Mouse (Mus musculus) lung, postnatal 14 days (tissue): ENCODE results near the gene Traf5.

Experiments
- DNase-seq: peaks from one replicate; pipeline ENCODE4 v3.0.0; 2021

The Traf5 gene

GRCm38 (mm10) chr1:192061666-192062306 is 30.6 kb downstream of the Traf5 start:
- peak; percentile 61 for DNase-seq

- DNase-seq, result no peak
Observed at GRCm38 (mm10) chr1:192058911-192059310, 33.4 kb downstream of the Traf5 start.

GRCm38 (mm10) chr1:192053726-192054125 is 38.6 kb downstream of the Traf5 start:
- DNase-seq, result no peak

GRCm38 (mm10) chr1:192052986-192053385 is 39.4 kb downstream of the Traf5 start:
- no peak for DNase-seq

- DNase-seq, result no peak
Observed at GRCm38 (mm10) chr1:192052461-192052860, 39.9 kb downstream of the Traf5 start.

- no peak for DNase-seq
Observed at GRCm38 (mm10) chr1:191999022-191999421, 93.3 kb downstream of the Traf5 start.

GRCm38 (mm10) chr1:191996621-191997185 is 95.7 kb downstream of the Traf5 start:
- DNase-seq, result no peak

- DNase-seq, result no peak
Observed at GRCm38 (mm10) chr1:191995916-191996315, 96.4 kb downstream of the Traf5 start.

GRCm38 (mm10) chr1:191995488-191995887 is 96.9 kb downstream of the Traf5 start:
- peak; percentile 77 for DNase-seq

- no peak for DNase-seq
Observed at GRCm38 (mm10) chr1:191994476-191994875, 97.9 kb downstream of the Traf5 start.

GRCm38 (mm10) chr1:191992040-191992780 is 100.1 kb downstream of the Traf5 start:
- peak; percentile 30 for DNase-seq

GRCm38 (mm10) chr1:191989994-191990393 is 102.4 kb downstream of the Traf5 start:
- peak; percentile 96 for DNase-seq

- no peak for DNase-seq
Observed at GRCm38 (mm10) chr1:191989060-191989459, 103.3 kb downstream of the Traf5 start.

GRCm38 (mm10) chr1:191988646-191989045 is 103.7 kb downstream of the Traf5 start:
- DNase-seq, result peak; percentile 24

- DNase-seq, result no peak
Observed at GRCm38 (mm10) chr1:191987481-191987769, 104.9 kb downstream of the Traf5 start.

GRCm38 (mm10) chr1:191986674-191987480 is 105.5 kb downstream of the Traf5 start:
- DNase-seq, result no peak

GRCm38 (mm10) chr1:191981426-191982102 is 110.8 kb downstream of the Traf5 start:
- peak; percentile 39 for DNase-seq

GRCm38 (mm10) chr1:191977187-191977586 is 115.2 kb downstream of the Traf5 start, which contains the start of gene Rd3:
Rd3 (plus strand) TSS chr1:191977370.
- DNase-seq, result no peak

GRCm38 (mm10) chr1:191974509-191975405 is 117.6 kb downstream of the Traf5 start:
- DNase-seq, result no peak

- no peak for DNase-seq
Observed at GRCm38 (mm10) chr1:191969939-191970338, 122.4 kb downstream of the Traf5 start.

GRCm38 (mm10) chr1:191964773-191965481 is 127.4 kb downstream of the Traf5 start:
- peak; percentile 87 for DNase-seq
